Mouse (Mus musculus) hindbrain, embryonic 11.5 days (tissue): ENCODE results near the gene Crhbp. TPM values are rescaled to one million over a fixed set of nuclear protein-coding genes. Genes with fewer than 3 reads are reported as not detected.

Experiments used
- ATAC-seq: fragments of 200-750 bp; cut with Nextera tagmentation; 2 replicates; pipeline ENCODE4 v1.8.0; 2017; ENCODE audit warnings: mild to moderate bottlenecking, moderate TSS enrichment, moderate library complexity; ENCODE audit not compliant: low FRiP score
- DNase-seq: peaks from one replicate; pipeline ENCODE4 v3.0.0-alpha.2; 2015; ENCODE audit warnings: low spot score
- H3K27ac ChIP-seq: fragments of 300-500 bp; sonication (generic); 2 replicates; pipeline ENCODE4 v1.5.1; 2014; ENCODE audit warnings: mild to moderate bottlenecking, low read depth, low read length
- H3K27me3 ChIP-seq: fragments of 300-500 bp; sonication (generic); 2 replicates; pipeline ENCODE4 v1.6.1; 2014; ENCODE audit warnings: mild to moderate bottlenecking, low read length, moderate library complexity, mixed read lengths; ENCODE audit not compliant: control insufficient read depth, insufficient read depth
- H3K36me3 ChIP-seq: fragments of 300-500 bp; sonication (generic); 2 replicates; pipeline ENCODE4 v1.6.1; 2014; ENCODE audit warnings: mild to moderate bottlenecking, low read length, moderate library complexity, mixed read lengths; ENCODE audit not compliant: control insufficient read depth, insufficient read depth
- H3K4me1 ChIP-seq: fragments of 300-500 bp; sonication (generic); replicated peaks from 2 replicates; pipeline ENCODE4 v1.6.1; 2014; ENCODE audit warnings: low read length, mixed read lengths; ENCODE audit not compliant: control insufficient read depth, insufficient read depth
- H3K4me2 ChIP-seq: fragments of 300-500 bp; sonication (generic); replicated peaks from 2 replicates; pipeline ENCODE4 v1.6.1; 2014; ENCODE audit warnings: mild to moderate bottlenecking, low read depth, low read length
- H3K4me3 ChIP-seq: fragments of 300-500 bp; sonication (generic); 2 replicates; pipeline ENCODE4 v1.5.1; 2014; ENCODE audit warnings: low read depth, low read length
- H3K9ac ChIP-seq: fragments of 300-500 bp; sonication (generic); 2 replicates; pipeline ENCODE4 v1.6.1; 2014; ENCODE audit warnings: low read depth, low read length
- H3K9me3 ChIP-seq: fragments of 300-500 bp; sonication (generic); 2 replicates; pipeline ENCODE4 v1.6.1; 2016; ENCODE audit warnings: low read length; ENCODE audit not compliant: control insufficient read depth
- WGBS: fragments of 180-500 bp; shearing (Covaris S2); extraction: QIAGEN DNeasy Blood & Tissue Kit; methylation state at CpG from one replicate; pipeline ENCODE4 v1.1.7; 2014; 5-methylcytosine and 5-hydroxymethylcytosine counted together
- polyA plus RNA-seq: library from polyadenylated mRNA; unstranded; fragments of >200 nt; fragmentation: Nextera tagmentation; extraction: Ambion mirVana; gene quantifications from 2 replicates; pipeline ENCODE4 v1.2.1, GENCODE M21; 2014

Gene Crhbp
- polyA plus RNA-seq, 1 experiment from 2014 or later = 2.9 TPM

GRCm38 (mm10) chr13:95427499-95427898, 17.2 kb downstream of the Crhbp start:
- H3K27ac ChIP-seq = no peak overlapping the region
- DNase-seq (no peak), ATAC-seq (no peak)
- WGBS = 93% methylated on average over 3 of the region's 3 CpGs
- H3K4me2 ChIP-seq = no peak overlapping the region
- H3K4me3 ChIP-seq = no peak overlapping the region
- no peaks in the 10 kb centered on the region for H3K9me3 ChIP-seq
- no peaks in the 10 kb centered on the region for H3K36me3 ChIP-seq
- H3K4me1 ChIP-seq = no peaks in the 10 kb centered on the region
- no peaks in the 10 kb centered on the region for H3K27me3 ChIP-seq
- no peak overlapping the region for H3K9ac ChIP-seq

GRCm38 (mm10) chr13:95426421-95426820, 18.3 kb downstream of the Crhbp start:
- Histone ChIP-seq H3K9me3 (no peaks in the 10 kb centered on the region), H3K36me3 (no peaks in the 10 kb centered on the region), H3K9ac (no peak overlapping the region), H3K4me3 (no peak overlapping the region), H3K4me1 (no peaks in the 10 kb centered on the region), H3K27me3 (no peaks in the 10 kb centered on the region), H3K4me2 (no peak overlapping the region), H3K27ac (no peak overlapping the region)
- ATAC-seq (no peak), DNase-seq (no peak)
- WGBS = 86% methylated on average over 6 of the region's 6 CpGs

GRCm38 (mm10) chr13:95425484-95425883, 19.2 kb downstream of the Crhbp start:
- 63% methylated on average over 6 of the region's 6 CpGs for WGBS
- no peak overlapping the region for H3K27ac ChIP-seq
- no peak overlapping the region for H3K9ac ChIP-seq
- H3K9me3 ChIP-seq = no peaks in the 10 kb centered on the region
- H3K36me3 ChIP-seq = no peaks in the 10 kb centered on the region
- no peak overlapping the region for H3K4me3 ChIP-seq
- no peaks in the 10 kb centered on the region for H3K27me3 ChIP-seq
- H3K4me2 ChIP-seq = no peak overlapping the region
- ATAC-seq (no peak), DNase-seq (no peak)
- H3K4me1 ChIP-seq = no peaks in the 10 kb centered on the region

GRCm38 (mm10) chr13:95424932-95425331, 19.8 kb downstream of the Crhbp start:
- H3K4me3 ChIP-seq = no peak overlapping the region
- no peaks in the 10 kb centered on the region for H3K4me1 ChIP-seq
- no peaks in the 10 kb centered on the region for H3K27me3 ChIP-seq
- no peak overlapping the region for H3K4me2 ChIP-seq
- H3K36me3 ChIP-seq = no peaks in the 10 kb centered on the region
- DNase-seq = no peak
- no peaks in the 10 kb centered on the region for H3K9me3 ChIP-seq
- no peak for ATAC-seq
- no peak overlapping the region for H3K9ac ChIP-seq
- H3K27ac ChIP-seq = no peak overlapping the region
- WGBS = 83% methylated on average over 7 of the region's 7 CpGs

- Histone ChIP-seq H3K9ac (no peak overlapping the region), H3K9me3 (no peaks in the 10 kb centered on the region), H3K4me3 (no peak overlapping the region), H3K36me3 (no peaks in the 10 kb centered on the region), H3K4me2 (no peak overlapping the region), H3K4me1 (no peaks in the 10 kb centered on the region; the same call in 1 of the 2 replicates), H3K27ac (peak overlapping the region; percentile 62; the same call in 1 of the 2 replicates), H3K27me3 (no peaks in the 10 kb centered on the region)
- WGBS = 33% methylated on average over 8 of the region's 8 CpGs
- peak; percentile 79 for ATAC-seq
- peak; percentile 60 for DNase-seq
Measured at GRCm38 (mm10) chr13:95419204-95419749, 25.4 kb downstream of the Crhbp start.

GRCm38 (mm10) chr13:95418575-95419203, 26.0 kb downstream of the Crhbp start:
- no peak overlapping the region for H3K4me2 ChIP-seq
- H3K4me3 ChIP-seq = no peak overlapping the region
- 66% methylated on average over 6 of the region's 6 CpGs for whole genome bisulfite sequencing
- H3K4me1 ChIP-seq = no peaks in the 10 kb centered on the region; the same call in 1 of the 2 replicates
- DNase-seq (peak; percentile 8), ATAC-seq (0 out of 2 replicates have a peak, but pooled peaks have one; percentile 30)
- H3K27me3 ChIP-seq = no peaks in the 10 kb centered on the region
- no peak overlapping the region for H3K27ac ChIP-seq
- no peaks in the 10 kb centered on the region for H3K9me3 ChIP-seq
- no peak overlapping the region for H3K9ac ChIP-seq
- no peaks in the 10 kb centered on the region for H3K36me3 ChIP-seq

- Histone ChIP-seq H3K9ac (no peak overlapping the region), H3K4me2 (no peak overlapping the region), H3K27me3 (no peaks in the 10 kb centered on the region), H3K27ac (no peak overlapping the region), H3K4me1 (no peaks in the 10 kb centered on the region), H3K9me3 (no peaks in the 10 kb centered on the region), H3K36me3 (no peaks in the 10 kb centered on the region), H3K4me3 (no peak overlapping the region)
- 58% methylated on average over 2 of the region's 2 CpGs for WGBS
- DNase-seq (no peak), ATAC-seq (no peak)
Measured at GRCm38 (mm10) chr13:95412257-95412656, 32.5 kb downstream of the Crhbp start.

- no peaks in the 10 kb centered on the region for H3K9me3 ChIP-seq
- H3K27me3 ChIP-seq = no peaks in the 10 kb centered on the region
- WGBS = 78% methylated on average over 7 of the region's 7 CpGs
- ATAC-seq (no peak), DNase-seq (no peak)
- H3K36me3 ChIP-seq = no peaks in the 10 kb centered on the region
- no peak overlapping the region for H3K27ac ChIP-seq
- H3K4me1 ChIP-seq = no peaks in the 10 kb centered on the region
- no peak overlapping the region for H3K9ac ChIP-seq
- H3K4me2 ChIP-seq = no peak overlapping the region
- H3K4me3 ChIP-seq = no peak overlapping the region
Measured at GRCm38 (mm10) chr13:95393242-95393641, 51.5 kb downstream of the Crhbp start.
